21 mouse cellular contexts compared by ENCODE assay signal in genomic region chr16:27296508-27296907, GRCm38 (mm10). TPM values are rescaled to one million over a fixed set of nuclear protein-coding genes. Genes with fewer than 3 reads are reported as not detected.
"Had no signal": no experiment of that assay in that cellular context is flagged by ENCODE, and none has a peak within 500 bp of the region (broad histone marks: within the 10 kb centered on the region; RNA-seq: fewer than 3 reads in every experiment).

No protein-coding gene starts in this region.

- DNase-seq: gastrocnemius, postnatal 14 days; gastrocnemius, postnatal 36 days; heart, adult 18-20 months; heart, postnatal 14 days; heart, postnatal 36 days; kidney, adult 11 months; kidney, adult 2 months; kidney, adult 9 months; kidney, postnatal 14 days; kidney, postnatal 36 days; layer of hippocampus, adult 9-11 months; layer of hippocampus, postnatal 36 days; liver had no signal

- ATAC-seq: hindbrain, postnatal 0 days; intestine, embryonic 16.5 days had no signal

RNA-seq across cellular contexts. Expression of gene Ostn, which starts 10.8 kb away (rescaled TPM):
- total RNA-seq: heart, adult 18-20 months; heart, postnatal 14 days; heart, postnatal 36 days; hematopoietic stem cell, adult 5-6 weeks; hindbrain, postnatal 0 days; layer of hippocampus, adult 18-20 months; layer of hippocampus, adult 8-10 months; layer of hippocampus, postnatal 14 days; layer of hippocampus, postnatal 36 days; left cerebral cortex, adult 18-20 months; left cerebral cortex, postnatal 36 days had no signal
